Mouse (Mus musculus): Measurements from ENCODE around the gene Slc9a5.

Slc9a5 gene

DNA sequence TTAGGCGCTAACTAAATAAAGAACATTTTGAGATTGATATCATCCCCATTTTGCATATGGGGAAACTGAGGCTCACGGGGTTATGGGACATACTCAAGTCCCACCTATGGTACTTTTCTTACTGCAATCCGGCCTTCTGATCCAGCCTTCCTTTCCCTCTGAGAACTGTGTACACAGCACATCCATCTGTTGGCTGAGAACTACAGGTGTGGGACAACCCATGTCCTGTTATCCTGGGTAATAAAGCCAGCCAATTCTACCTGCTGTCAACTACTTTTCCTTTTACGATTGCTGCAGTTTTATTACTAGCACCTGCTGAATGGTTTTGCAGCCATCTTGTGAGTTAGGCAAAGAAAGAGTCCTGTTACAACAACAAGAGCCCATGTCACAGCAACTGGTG is 5.9 kb downstream of the Slc9a5 start:
- DNase-seq (ENCODE audit: low read depth, low spot score): no peak

DNA sequence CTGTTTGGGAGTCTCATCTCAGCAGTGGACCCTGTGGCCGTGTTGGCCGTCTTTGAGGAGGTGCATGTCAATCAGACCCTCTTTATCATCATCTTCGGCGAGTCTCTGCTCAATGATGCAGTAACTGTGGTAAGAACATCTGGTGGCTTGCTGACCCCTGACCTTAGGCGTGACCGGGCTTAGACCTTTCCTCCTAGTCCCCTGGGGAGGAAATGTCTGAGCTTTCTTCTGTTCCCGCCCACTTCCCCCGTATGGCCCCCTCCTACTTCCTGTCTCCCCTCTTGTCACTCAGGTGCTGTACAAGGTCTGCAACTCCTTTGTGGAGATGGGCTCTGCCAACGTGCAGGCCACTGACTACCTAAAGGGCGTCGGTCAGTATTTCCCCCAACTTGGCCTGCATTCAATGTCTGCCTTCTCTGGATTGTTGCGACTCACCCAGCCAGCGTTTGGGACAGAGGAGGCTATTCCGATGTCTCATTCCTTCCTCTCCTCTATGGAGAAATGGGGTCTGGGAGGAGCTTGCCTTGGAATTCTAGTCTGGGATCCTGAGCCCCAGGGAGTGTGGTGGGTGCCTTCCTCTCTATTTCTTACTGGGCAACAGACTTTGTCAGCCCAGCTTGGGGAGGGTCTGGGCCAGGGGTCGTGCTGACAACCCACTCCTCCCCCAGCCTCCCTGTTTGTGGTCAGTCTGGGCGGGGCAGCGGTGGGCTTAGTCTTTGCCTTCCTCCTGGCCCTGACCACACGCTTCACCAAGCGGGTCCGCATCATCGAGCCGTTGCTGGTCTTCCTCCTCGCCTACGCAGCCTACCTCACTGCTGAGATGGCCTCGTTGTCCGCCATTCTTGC is 6.8 kb downstream of the Slc9a5 start:
- no peak for DNase-seq (ENCODE audit: low read depth, low spot score)

DNA sequence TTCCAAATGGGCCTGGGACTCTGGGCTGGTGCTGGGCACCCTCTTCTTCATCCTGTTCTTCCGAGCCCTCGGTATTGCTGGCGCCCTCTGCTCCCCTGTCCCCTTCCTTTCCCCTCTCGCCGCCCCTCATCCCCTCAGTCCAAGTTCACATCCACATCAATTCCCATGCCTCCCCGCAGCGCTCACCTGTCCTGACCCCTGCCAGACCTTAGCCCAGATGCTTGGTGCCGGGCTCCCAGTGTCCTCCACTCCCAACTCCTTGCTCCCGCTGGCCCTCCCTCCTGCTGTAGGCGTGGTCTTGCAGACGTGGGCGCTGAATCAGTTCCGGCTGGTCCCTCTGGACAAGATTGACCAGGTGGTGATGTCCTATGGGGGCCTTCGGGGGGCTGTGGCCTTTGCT is 8.0 kb downstream of the Slc9a5 start:
- DNase-seq (ENCODE audit: low read depth, low spot score): no peak

GRCm38 (mm10) chr8:105359208-105359607 is 10.6 kb downstream of the Slc9a5 start:
- no peak for DNase-seq (ENCODE audit: low read depth, low spot score)

DNA sequence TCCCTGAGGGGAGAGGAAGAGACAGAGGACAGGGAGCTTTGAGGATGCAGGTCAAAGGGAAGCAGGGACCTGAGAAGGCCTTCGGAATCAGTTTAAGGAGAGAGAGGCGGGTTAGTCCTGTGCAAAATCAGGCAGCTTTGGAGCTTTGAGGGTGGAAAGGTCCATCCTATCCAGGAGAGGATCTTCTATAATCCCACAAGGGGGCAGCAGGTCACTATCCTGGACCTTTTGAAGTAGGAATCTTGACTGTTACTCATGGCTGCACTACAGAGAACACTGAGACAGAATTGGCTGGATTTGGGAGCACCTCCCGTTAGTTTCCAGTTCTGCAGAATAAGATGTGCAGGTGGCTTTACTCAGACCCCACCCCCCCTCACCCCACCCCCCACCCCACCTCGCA is 11.0 kb downstream of the Slc9a5 start:
- no peak for DNase-seq (ENCODE audit: low read depth, low spot score)

- no peak for DNase-seq (ENCODE audit: low read depth, low spot score)
Observed at GRCm38 (mm10) chr8:105361751-105362702, 13.4 kb downstream of the Slc9a5 start.

- DNase-seq (ENCODE audit: low read depth, low spot score): no peak
Observed at GRCm38 (mm10) chr8:105367107-105367506, 18.5 kb downstream of the Slc9a5 start.

GRCm38 (mm10) chr8:105372473-105372872 is 23.8 kb downstream of the Slc9a5 start:
- DNase-seq (ENCODE audit: low read depth, low spot score): no peak

GRCm38 (mm10) chr8:105373032-105373431 is 24.4 kb downstream of the Slc9a5 start, which contains the start of gene Plekhg4:
Plekhg4 (plus strand) TSS chr8:105373274.
- DNase-seq (ENCODE audit: low read depth, low spot score): no peak

DNA sequence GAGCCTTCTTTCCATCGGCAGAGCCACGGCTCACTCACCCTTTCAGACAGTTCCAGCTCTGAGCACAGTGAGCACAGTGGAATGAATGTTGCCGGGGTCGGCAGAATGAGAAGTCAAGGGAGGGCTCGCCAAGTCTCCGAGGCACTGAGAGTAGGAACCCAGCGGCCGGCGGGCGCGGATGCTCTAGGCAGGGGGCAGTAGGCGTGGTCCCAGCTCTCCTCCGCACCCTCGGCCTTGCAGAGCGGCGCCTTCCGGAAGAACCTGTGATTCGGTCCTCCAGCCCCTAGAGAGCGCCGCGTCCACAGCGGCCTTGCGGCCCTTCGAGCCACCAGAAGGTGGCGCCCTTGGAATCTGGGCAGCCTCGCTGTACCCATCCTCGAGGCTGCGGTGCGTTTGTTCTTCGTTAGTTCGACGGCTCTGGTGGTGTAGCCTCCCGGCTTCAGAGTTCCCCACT is 25.9 kb downstream of the Slc9a5 start:
- no peak for DNase-seq (ENCODE audit: low read depth, low spot score)

DNA sequence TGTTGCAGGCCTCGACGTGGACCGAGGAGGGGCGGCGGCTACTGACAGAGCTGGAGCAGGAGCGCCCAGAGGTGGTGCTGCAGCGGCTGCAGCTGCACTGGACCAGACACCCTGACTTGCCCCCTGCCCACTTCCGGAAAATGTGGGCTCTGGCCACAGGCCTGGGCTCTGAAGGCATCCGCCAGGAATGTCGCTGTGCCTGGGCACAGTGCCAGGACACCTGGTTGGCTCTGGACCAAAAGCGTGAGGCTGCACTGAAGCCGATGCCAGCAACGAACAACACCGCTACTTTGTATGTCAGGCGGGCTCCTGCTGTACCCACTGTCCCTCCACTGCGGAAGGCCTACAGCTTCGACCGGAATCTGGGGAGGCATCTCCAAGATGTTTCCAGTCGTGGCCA is 30.0 kb downstream of the Slc9a5 start:
- no peak for DNase-seq (ENCODE audit: low read depth, low spot score)

DNA sequence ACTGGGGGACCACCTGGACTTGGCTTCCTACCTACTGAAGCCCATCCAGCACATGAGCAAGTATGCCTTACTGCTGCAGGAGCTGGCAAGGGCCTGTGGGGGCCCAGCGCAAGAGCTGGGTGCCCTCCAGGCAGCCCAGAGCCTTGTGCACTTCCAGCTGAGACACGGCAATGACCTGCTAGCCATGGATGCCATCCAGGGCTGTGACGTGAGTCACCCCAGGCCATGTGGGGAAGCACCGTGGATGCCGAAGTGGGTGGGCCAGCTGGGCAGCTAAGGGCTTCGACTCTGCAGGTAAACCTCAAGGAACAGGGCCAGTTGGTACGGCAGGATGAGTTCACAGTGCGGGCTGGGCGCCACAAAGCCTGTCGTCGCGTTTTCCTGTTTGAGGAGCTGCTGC is 31.7 kb downstream of the Slc9a5 start:
- no peak for DNase-seq (ENCODE audit: low read depth, low spot score)

DNA sequence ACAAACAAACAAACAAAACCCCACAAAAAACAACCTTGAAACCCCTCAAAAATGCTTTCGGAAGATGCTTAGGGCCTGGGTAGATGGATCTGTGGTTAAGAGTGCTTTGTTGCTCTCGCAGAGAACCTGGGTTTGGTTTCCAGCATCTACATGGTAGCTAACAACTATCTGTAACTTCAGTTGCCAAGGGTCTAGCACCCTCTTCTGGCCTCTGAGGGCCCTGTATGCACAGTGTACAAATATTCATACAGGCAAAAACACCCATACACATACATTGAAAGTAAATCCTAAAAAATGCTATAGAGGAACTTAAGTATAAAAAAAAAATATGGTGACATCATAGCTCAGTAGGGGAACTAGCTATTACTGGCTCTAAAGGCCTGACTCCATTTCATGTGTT is 35.4 kb downstream of the Slc9a5 start:
- DNase-seq (ENCODE audit: low read depth, low spot score): no peak

GRCm38 (mm10) chr8:105387151-105387550 is 38.5 kb downstream of the Slc9a5 start:
- DNase-seq (ENCODE audit: low read depth, low spot score): no peak

DNA sequence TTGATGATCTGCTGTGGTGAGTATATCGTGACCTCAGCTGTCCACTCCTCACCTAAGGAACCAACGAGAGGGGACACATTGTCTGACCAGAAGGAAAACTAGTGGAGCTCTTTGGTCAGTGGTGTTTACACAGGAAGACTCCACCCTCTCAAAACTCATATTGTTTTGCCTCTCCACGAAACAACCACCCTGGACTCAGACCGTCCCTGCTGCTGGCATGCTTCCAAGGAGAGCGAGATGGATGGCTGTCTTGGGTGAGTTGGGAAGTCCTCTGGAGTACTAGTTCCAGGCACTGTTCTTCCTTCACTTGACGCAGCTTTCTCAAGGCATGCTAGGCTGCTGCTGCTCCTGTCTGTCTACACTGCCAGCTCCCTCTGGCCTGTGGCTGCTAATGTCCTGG is 40.5 kb downstream of the Slc9a5 start:
- DNase-seq (ENCODE audit: low read depth, low spot score): no peak

DNA sequence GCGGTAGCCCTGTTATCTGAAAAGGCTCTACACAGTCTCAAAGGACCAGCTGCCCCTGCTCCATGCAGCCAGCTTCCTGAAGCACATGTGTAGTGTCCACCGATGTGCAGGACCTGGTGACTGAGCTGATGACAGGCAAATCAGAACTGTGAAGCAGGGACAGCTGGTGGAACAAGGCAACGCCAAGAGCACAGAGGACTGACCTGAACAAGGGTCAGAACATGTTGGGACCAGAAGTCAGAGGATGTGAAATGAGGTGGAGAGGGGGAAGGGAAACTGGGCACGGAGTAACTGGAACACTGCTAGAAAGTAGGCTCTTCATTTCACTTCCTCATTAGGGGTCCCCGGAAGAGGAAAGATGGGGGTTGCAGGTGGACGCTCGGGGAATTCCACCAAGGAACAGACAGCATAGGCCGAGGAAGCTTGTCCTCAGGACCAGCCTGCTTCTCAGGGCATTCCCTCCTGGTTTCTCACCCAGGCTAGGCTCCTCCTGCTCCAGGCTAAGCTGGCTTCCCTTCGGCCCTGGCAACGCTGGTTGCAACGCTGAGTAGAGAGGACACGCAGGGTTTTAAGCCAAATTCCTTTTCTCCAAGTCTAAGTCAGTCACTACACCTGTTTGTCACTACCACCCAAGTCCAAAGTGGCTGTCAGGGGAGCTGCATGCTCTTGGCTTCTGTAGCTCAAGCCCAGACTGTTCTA is 44.6 kb downstream of the Slc9a5 start:
- DNase-seq (ENCODE audit: low read depth, low spot score): no peak

DNA sequence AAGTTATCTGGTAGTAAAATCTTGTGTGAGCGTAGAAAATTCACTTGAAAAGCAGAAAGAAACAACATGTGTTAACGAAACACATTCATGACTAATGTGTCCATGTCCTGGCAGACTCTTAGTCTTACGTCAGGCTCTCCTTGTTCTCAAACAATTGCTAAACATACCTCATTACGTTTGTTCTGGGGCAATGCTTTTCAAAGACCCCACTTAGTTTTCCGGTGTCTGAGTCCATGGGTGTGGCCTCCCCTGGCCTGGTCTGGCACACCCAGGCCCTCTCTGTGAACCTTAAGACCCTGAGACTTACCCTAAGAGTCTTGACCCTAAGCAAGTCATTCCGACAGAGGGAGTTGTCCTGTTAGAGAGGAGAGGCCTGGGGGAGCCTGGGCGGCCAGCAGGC is 45.3 kb downstream of the Slc9a5 start:
- DNase-seq (ENCODE audit: low read depth, low spot score): no peak

DNA sequence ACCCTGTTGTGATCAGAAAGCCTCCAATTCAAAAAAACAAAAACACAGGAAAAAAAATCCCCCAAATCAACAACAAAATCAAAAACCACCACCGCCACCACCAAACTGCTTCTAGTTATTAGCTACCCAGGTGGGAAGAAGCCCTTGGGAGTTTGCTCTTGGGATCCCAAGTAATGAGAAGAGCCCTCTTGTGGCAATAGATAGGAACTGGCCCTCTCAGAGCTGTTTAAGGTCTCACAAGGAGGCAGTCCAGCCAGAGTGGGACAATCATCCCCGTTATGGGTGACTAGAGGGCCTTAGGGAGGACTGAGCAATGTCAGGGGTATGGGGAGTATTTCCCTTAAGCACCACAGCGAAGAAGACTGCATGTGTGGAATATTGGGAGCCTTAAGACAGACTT is 49.1 kb downstream of the Slc9a5 start:
- no peak for DNase-seq (ENCODE audit: low read depth, low spot score)

- no peak for DNase-seq (ENCODE audit: low read depth, low spot score)
Observed at GRCm38 (mm10) chr8:105400016-105400415, 51.4 kb downstream of the Slc9a5 start.

- DNase-seq (ENCODE audit: low read depth, low spot score): no peak
Observed at GRCm38 (mm10) chr8:105403467-105403866, 54.8 kb downstream of the Slc9a5 start.

- DNase-seq (ENCODE audit: low read depth, low spot score): no peak
Observed at GRCm38 (mm10) chr8:105404496-105404895, 55.9 kb downstream of the Slc9a5 start.

- DNase-seq (ENCODE audit: low read depth, low spot score): peak; percentile 60
Observed at GRCm38 (mm10) chr8:105406416-105406815, 57.8 kb downstream of the Slc9a5 start.

Data from brain, embryonic 18.5 days (tissue).